Mouse (Mus musculus) stomach, postnatal 0 days (tissue): ENCODE results near the gene St6galnac5. TPM values are rescaled to one million over a fixed set of nuclear protein-coding genes. Genes with fewer than 3 reads are reported as not detected.

Experiments
- ATAC-seq: fragments of 200-750 bp; cut with Nextera tagmentation; 2 replicates; pipeline ENCODE4 v1.8.0; 2017; ENCODE audit not compliant: low FRiP score, low TSS enrichment
- DNase-seq: peaks from one replicate; pipeline ENCODE4 v3.0.0-alpha.2; 2016; ENCODE audit warnings: low spot score
- H3K27ac ChIP-seq: fragments of 300-500 bp; sonication (generic); replicated peaks from 2 replicates; pipeline ENCODE4 v1.5.1; 2014; ENCODE audit warnings: mild to moderate bottlenecking, control low read depth
- H3K27me3 ChIP-seq: fragments of 300-500 bp; sonication (generic); 2 replicates; pipeline ENCODE4 v1.6.1; 2014; ENCODE audit warnings: low read length; ENCODE audit not compliant: control insufficient read depth, insufficient read depth
- H3K36me3 ChIP-seq: fragments of 300-500 bp; sonication (generic); 2 replicates; pipeline ENCODE4 v1.6.1; 2014; ENCODE audit warnings: low read length, mixed read lengths; ENCODE audit not compliant: control insufficient read depth, insufficient read depth
- H3K4me1 ChIP-seq: fragments of 300-500 bp; sonication (generic); replicated peaks from 2 replicates; pipeline ENCODE4 v1.6.1; 2014; ENCODE audit warnings: antibody characterized with exemption; ENCODE audit not compliant: control insufficient read depth, insufficient read depth
- H3K4me2 ChIP-seq: fragments of 300-500 bp; sonication (generic); replicated peaks from 2 replicates; pipeline ENCODE4 v1.6.1; 2014; ENCODE audit warnings: low read depth, mild to moderate bottlenecking, control low read depth, moderate library complexity
- H3K4me3 ChIP-seq: fragments of 300-500 bp; sonication (generic); 2 replicates; pipeline ENCODE4 v1.5.1; 2014; ENCODE audit warnings: low read depth, low read length, control low read depth
- H3K9ac ChIP-seq: fragments of 300-500 bp; sonication (generic); 2 replicates; pipeline ENCODE4 v1.6.1; 2014; ENCODE audit warnings: mild to moderate bottlenecking, low read length, control low read depth, mixed read lengths
- H3K9me3 ChIP-seq: fragments of 300-500 bp; sonication (generic); 2 replicates; pipeline ENCODE4 v1.6.1; 2016; ENCODE audit warnings: low read length; ENCODE audit not compliant: control insufficient read depth
- CTCF ChIP-seq: IDR thresholded peaks from 2 replicates; pipeline ENCODE4 v1.5.1; 2016; ENCODE audit warnings: antibody characterized with exemption, low read depth, mild to moderate bottlenecking, moderate library complexity
- EP300 ChIP-seq: optimal IDR thresholded peaks from 2 replicates; pipeline ENCODE3; 2016; ENCODE audit warnings: antibody characterized with exemption
- WGBS: fragments of 180-500 bp; shearing (Covaris S2); extraction: QIAGEN DNeasy Blood & Tissue Kit; methylation state at CpG from one replicate; pipeline ENCODE4 v1.1.7; 2014; 5-methylcytosine and 5-hydroxymethylcytosine counted together
- polyA plus RNA-seq: library from polyadenylated mRNA; unstranded; fragments of >200 nt; fragmentation: Nextera tagmentation; extraction: Ambion mirVana; gene quantifications from 2 replicates; pipeline ENCODE4 v1.2.1, GENCODE M21; 2015

The St6galnac5 gene
- polyA plus RNA-seq, 1 experiment from 2014 or later: 0.57 TPM

- Histone ChIP-seq H3K27me3 (no peaks in the 10 kb centered on the region; the same call in 1 of the 2 replicates), H3K4me2 (peak overlapping the region; percentile 15), H3K36me3 (no peaks in the 10 kb centered on the region), H3K4me1 (no peaks in the 10 kb centered on the region), H3K4me3 (no peak overlapping the region), H3K9ac (no peak overlapping the region), H3K27ac (no peak overlapping the region), H3K9me3 (no peaks in the 10 kb centered on the region)
- no peak for TF ChIP-seq CTCF
- no peak for TF ChIP-seq EP300
- 35% methylated on average over 15 of the region's 15 CpGs for WGBS
- ATAC-seq (no peak), DNase-seq (no peak)
Observed at GRCm38 (mm10) chr3:152880121-152880835, 101.8 kb downstream of the St6galnac5 start.

GRCm38 (mm10) chr3:152875723-152876290 is 106.2 kb downstream of the St6galnac5 start:
- no peak for DNase-seq
- no peak overlapping the region for H3K4me3 ChIP-seq
- no peaks in the 10 kb centered on the region for H3K9me3 ChIP-seq
- H3K4me1 ChIP-seq: no peaks in the 10 kb centered on the region
- H3K9ac ChIP-seq: no peak overlapping the region
- peak; percentile 17; the same call in 1 of the 2 replicates for TF ChIP-seq CTCF
- no peak for TF ChIP-seq EP300
- H3K27me3 ChIP-seq: no peaks in the 10 kb centered on the region
- no peaks in the 10 kb centered on the region for H3K36me3 ChIP-seq
- H3K27ac ChIP-seq: no peak overlapping the region
- no peak overlapping the region for H3K4me2 ChIP-seq
- ATAC-seq: no peak
- 83% methylated on average over 6 of the region's 6 CpGs for WGBS

- TF ChIP-seq CTCF (no peak), EP300 (no peak)
- Histone ChIP-seq H3K9ac (no peak overlapping the region), H3K27ac (no peak overlapping the region), H3K4me3 (no peak overlapping the region), H3K9me3 (no peaks in the 10 kb centered on the region), H3K4me1 (no peaks in the 10 kb centered on the region), H3K36me3 (no peaks in the 10 kb centered on the region), H3K27me3 (no peaks in the 10 kb centered on the region), H3K4me2 (no peak overlapping the region)
- ATAC-seq (no peak), DNase-seq (no peak)
- WGBS: 93% methylated on average over 17 of the region's 17 CpGs
Observed at GRCm38 (mm10) chr3:152874431-152875355, 107.4 kb downstream of the St6galnac5 start.

- H3K27me3 ChIP-seq: no peaks in the 10 kb centered on the region
- TF ChIP-seq EP300 (no peak), CTCF (no peak)
- no peak overlapping the region for H3K9ac ChIP-seq
- no peaks in the 10 kb centered on the region for H3K4me1 ChIP-seq
- WGBS: 59% methylated on average over 6 of the region's 6 CpGs
- H3K27ac ChIP-seq: no peak overlapping the region
- H3K4me2 ChIP-seq: no peak overlapping the region
- ATAC-seq (no peak), DNase-seq (no peak)
- H3K9me3 ChIP-seq: no peaks in the 10 kb centered on the region
- H3K4me3 ChIP-seq: no peak overlapping the region
- no peaks in the 10 kb centered on the region for H3K36me3 ChIP-seq
Observed at GRCm38 (mm10) chr3:152872596-152872995, 109.5 kb downstream of the St6galnac5 start.

DNA sequence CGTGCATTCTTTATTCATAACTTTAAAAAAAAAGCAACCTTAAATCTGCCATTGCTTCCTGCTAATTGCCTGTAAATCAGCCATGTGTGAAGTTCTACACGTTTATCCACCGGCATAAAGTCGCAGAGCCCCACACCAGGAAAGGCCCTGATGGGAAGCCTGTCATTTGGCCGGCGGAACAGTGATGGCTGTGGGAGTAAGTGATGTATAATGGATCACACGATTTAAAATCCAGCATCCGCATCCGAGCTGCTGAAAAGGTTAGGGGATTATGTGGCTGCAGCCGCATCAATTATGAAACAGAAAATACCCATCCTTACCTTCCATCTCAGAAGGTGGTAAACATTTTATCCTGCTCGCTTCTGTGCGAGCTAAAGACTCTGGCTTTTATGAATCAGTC is 110.0 kb downstream of the St6galnac5 start:
- Histone ChIP-seq H3K9me3 (no peaks in the 10 kb centered on the region), H3K4me1 (no peaks in the 10 kb centered on the region), H3K4me3 (no peak overlapping the region), H3K27me3 (no peaks in the 10 kb centered on the region), H3K9ac (no peak overlapping the region), H3K27ac (no peak overlapping the region), H3K4me2 (no peak overlapping the region), H3K36me3 (no peaks in the 10 kb centered on the region)
- TF ChIP-seq EP300 (no peak), CTCF (no peak)
- 84% methylated on average over 12 of the region's 12 CpGs for WGBS
- DNase-seq: no peak
- ATAC-seq: no peak
